Mouse (Mus musculus): Measurements from ENCODE around the gene Eif4h. TPM values are rescaled to one million over a fixed set of nuclear protein-coding genes. Genes with fewer than 3 reads are reported as not detected.
"Not testable (repeated sequence)": the region's sequence is repeated elsewhere in the genome, so short reads cannot be mapped to it uniquely, and the experiment has no call there.

Gene Eif4h
- total RNA-seq, 2 experiments from 2014 or later = 317 to 353 TPM

DNA sequence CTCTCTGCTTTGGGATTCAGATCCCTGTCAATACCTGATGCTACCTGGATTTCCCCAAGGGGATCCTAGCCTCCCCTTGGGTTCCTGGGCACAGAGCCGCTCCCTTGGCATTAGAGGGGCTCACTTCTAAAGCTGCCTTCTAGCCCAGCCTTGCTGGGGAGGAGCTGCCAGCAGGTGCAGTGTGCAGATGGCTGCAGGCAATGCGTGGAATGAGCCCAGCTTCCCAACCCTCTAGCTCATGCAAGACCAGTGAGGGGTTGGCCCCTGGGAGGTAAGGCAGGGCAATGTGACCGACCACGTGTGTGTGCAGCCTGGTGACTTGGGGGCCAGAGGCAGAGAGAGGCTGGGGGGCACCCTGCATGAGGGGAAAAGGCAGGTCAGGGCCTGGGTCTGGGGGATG lies 17.4 kb upstream of the Eif4h start:
- DNase-seq (ENCODE audit: low spot score in 2 of 2) = no peak
- intact Hi-C loops (cut with DNase I) = no loop called here

GRCm38 (mm10) chr5:134652015-134652414 lies 12.7 kb upstream of the Eif4h start:
- no peak for DNase-seq (ENCODE audit: low spot score in 2 of 2)
- intact Hi-C loops (cut with DNase I) = no loop called here

DNA sequence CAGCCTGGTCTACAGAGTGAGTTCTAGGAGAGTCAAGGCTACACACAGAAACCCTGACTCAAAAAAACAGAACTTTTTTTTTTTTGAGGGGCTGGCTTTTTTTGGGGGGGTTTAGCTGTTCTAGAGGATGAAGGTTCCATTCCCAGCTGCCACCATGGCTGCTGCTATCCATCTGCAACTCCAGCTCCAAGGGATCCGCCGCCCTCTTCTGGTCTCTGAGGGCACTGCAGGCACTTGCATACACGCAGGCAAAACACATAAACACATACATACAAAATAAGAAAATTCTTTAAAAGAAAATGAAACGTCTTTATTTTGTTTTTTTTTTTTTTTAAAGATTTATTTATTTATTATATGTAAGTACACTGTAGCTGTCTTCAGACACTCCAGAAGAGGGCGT lies 11.6 kb upstream of the Eif4h start:
- intact Hi-C loops (cut with DNase I) = no loop called here
- DNase-seq (ENCODE audit: low spot score in 2 of 2) = no peak

DNA sequence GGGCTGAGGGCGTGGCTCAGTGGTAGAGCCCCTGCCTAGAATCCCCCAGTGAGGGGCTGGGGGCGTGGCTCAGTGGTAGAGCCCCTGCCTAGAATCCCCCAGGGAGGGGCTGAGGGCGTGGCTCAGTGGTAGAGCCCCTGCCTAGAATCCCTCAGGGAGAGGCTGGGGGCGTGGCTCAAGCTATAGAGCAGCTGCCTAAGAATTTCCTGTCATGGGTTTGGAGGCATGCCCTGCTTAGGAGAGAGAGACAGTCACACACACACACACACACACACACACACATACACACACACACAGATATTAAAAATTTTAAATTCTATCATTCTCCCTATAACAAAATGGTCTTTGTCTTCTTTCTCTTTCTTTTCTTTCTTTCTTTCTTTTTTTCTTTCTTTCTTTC lies 9.7 kb upstream of the Eif4h start:
- intact Hi-C loops (cut with DNase I); DNase-seq (ENCODE audit: low spot score in 2 of 2): not testable (repeated sequence)

- DNase-seq (ENCODE audit: low spot score in 2 of 2) = no peak
- intact Hi-C loops (cut with DNase I) = no loop called here
These were observed 8.1 kb upstream of the Eif4h start for GRCm38 (mm10) chr5:134647394-134647793.

DNA sequence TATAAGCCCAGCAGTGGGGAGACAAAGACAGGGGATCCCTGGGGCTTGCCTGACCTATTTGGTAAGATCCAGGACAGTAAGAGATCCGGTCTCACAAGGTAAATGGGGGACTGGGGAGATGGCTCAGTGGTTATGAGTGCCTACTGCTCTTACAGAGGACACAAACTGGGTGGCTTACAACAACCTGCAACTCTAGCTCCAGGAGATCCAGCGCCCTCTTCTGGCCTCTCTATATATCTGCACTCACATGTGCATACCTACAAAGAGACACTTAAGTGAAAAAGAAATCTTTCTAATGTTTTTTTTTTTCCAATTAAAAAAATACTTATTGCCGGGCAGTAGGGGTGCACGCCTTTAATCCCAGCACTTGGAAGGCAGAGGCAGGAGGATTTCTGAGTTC lies 7.2 kb upstream of the Eif4h start:
- intact Hi-C loops (cut with DNase I) = no loop called here
- no peak for DNase-seq (ENCODE audit: low spot score in 2 of 2)

- no peak for DNase-seq (ENCODE audit: low spot score in 2 of 2)
- intact Hi-C loops (cut with DNase I) = no loop called here
These were observed 5.4 kb upstream of the Eif4h start for GRCm38 (mm10) chr5:134644643-134645118.

DNA sequence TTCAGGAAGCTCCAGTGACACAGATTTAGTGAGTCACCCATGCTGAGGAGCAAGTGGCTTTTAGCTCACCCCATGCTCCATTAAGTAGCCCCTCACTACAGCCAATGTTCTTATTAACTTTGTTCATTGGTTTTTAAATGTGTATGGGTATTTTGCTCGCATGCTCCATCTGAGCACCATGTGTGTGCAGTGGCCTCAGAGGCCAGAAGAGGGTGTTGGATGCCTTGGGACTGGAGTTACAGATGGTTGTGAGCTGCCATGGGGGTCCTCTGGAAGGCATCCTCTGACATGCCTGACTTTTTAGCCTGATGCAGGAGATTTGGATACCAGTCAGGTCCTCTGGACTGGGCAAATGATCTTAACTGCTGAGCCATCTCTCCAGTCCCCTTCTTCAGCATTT lies 4.8 kb upstream of the Eif4h start:
- no peak for DNase-seq (ENCODE audit: low spot score in 2 of 2)
- intact Hi-C loops (cut with DNase I) = no loop called here

DNA sequence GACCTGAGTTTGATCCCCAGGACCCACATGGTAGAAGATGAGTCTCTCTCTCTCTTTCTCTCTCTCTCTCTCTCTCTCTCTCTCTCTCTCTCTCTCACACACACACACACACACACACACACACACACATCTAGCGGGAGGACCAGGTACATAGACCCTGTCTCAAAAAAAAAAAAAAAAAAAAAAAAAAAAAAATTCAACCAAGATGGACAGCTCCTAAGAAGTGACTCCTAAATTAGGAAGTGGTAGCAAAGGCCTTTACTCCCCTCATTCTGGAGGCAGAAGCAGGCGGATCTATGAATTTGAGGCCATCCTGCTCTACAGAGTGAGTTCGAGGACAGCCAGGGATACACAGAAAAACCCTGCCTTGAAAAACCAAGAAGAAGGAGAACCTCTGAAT lies 1.1 kb upstream of the Eif4h start:
- intact Hi-C loops (cut with DNase I) = no loop called here
- DNase-seq (ENCODE audit: low spot score in 2 of 2) = no peak

DNA sequence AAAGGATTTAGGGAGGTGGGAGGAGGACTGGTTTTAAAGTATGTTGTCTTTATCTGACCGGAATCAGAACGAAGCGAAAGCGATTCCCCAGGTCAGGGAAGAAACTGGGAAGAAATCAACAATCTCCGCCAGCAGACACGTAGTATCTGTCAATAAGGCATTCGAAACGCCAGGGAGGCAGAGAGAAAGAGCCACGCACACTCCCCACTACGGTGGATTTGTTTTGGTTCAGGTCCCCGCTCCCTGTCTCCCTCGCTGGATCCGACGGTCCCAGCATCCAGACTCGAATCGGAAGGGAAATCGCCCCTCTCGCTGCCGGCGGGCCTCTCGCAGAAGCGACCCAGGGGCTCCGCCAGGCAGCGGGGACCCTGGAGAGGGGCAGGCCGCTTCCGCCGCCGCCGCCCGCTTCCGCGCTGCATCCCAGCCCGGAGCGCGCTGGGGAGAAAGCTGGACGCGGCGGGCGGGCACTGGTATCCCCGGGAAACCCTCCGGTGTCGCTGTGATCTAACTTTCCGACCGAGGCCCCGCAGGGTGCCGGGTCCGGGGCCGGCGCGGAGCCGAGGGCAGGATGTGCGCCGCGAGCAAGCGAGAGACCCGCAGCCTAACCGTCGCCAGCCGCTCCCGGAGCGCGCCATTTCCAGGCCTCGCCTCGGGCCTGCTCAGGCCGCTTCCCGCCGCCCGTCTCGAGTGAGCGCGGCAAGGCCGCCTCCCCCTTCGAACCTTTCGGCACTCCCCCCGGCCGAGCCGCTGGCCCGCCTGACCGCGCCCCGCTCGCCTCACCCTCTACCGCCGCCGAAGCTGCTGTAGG lies 625 bp downstream of the Eif4h start:
- DNase-seq (ENCODE audit: low spot score in 2 of 2) = no peak
- intact Hi-C loops (cut with DNase I) = loop anchor here (2.0 kb wide), 1 partner anchor 50 kb away; the partner anchor contains the start of gene Limk1

DNA sequence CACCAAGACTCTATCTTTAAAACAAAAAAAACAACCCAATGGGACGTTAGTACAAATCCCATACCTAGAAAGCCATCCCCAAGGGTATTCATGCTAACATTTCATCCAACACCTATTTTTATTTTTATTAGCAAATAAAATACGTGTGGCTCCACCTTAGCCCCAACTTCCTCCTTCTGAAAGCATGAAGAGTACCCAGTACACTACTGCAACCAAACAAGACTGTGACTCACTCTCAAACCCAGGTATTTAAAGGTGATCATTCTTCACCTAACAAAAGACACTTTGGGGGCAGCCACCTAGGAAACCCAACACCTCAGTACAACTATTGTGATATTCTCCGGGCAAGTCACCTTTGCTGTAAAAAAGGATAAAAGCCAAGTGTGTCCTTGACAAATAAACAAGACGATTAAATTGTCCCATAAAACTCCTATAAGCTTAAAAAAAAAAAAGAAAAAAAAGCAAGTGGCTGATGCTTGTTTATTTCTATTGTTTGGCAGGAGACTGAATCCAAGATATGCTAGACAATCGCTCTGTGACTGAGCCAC lies 1.4 kb downstream of the Eif4h start:
- intact Hi-C loops (cut with DNase I) = loop anchor here (2.0 kb wide), 1 partner anchor 51 kb away; the partner anchor contains the start of gene Limk1
- no peak for DNase-seq (ENCODE audit: low spot score in 2 of 2)

GRCm38 (mm10) chr5:134632841-134633240 lies 6.4 kb downstream of the Eif4h start:
- intact Hi-C loops (cut with DNase I) = no loop called here
- DNase-seq (ENCODE audit: low spot score in 2 of 2) = no peak

- DNase-seq (ENCODE audit: low spot score in 2 of 2) = no peak
- intact Hi-C loops (cut with DNase I) = no loop called here
These were observed 8.5 kb downstream of the Eif4h start for GRCm38 (mm10) chr5:134630835-134631234.

- intact Hi-C loops (cut with DNase I) = no loop called here
- DNase-seq (ENCODE audit: low spot score in 2 of 2) = no peak
These were observed 9.8 kb downstream of the Eif4h start for GRCm38 (mm10) chr5:134629508-134629907.

DNA sequence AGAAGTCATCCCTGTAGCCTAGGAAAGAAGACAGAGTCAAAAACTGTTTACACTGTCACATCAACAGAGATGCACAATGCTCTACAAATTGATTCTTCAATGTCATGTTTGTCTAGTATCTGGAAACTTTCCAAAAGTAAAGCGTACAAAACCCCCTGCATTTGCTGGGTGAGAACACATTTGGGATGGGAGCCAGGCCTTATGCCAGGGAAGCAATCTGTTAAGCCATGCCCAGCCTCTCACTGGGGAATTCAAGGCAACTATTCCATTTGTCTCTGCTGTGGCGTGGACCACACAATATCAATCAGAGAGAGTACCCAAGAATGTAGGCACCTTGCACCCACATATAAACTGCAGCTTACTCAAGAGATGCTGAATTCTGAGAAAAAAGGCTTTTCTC lies 17.2 kb downstream of the Eif4h start:
- DNase-seq (ENCODE audit: low spot score in 2 of 2) = no peak
- intact Hi-C loops (cut with DNase I) = no loop called here

DNA sequence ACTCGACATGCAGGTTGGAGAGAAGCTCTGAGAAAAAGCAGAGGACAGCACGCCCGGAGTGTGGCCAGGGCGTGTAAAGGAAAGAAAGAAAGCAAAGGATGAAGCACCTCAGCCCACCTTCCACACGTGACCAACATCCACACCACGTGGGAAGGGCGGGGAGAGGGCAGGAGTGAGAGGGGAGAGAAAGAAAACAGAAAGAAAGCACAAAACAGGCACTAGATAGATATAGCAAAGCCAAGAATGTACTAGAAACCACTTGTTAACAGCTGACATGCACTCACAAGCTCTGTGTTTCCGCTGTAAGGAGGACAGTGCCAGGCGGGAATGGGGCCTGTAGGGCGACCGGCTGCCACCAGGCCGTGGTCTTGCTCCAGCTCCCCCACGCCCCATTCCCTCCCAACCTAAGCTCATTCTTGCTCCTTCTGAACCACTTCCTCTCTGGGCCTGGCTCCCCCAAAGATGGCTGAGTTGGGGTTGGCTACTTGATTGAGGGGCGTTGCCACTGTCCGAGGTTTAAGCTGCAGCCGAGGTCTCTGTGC lies 18.1 kb downstream of the Eif4h start:
- no peak for DNase-seq (ENCODE audit: low spot score in 2 of 2)
- intact Hi-C loops (cut with DNase I) = no loop called here

GRCm38 (mm10) chr5:134620457-134620856 lies 18.8 kb downstream of the Eif4h start:
- intact Hi-C loops (cut with DNase I) = no loop called here
- DNase-seq (ENCODE audit: low spot score in 2 of 2) = no peak

GRCm38 (mm10) chr5:134617071-134617470 lies 22.2 kb downstream of the Eif4h start:
- intact Hi-C loops (cut with DNase I) = no loop called here
- peak; percentile 49 to 67 for DNase-seq (ENCODE audit: low spot score in 2 of 2)

DNA sequence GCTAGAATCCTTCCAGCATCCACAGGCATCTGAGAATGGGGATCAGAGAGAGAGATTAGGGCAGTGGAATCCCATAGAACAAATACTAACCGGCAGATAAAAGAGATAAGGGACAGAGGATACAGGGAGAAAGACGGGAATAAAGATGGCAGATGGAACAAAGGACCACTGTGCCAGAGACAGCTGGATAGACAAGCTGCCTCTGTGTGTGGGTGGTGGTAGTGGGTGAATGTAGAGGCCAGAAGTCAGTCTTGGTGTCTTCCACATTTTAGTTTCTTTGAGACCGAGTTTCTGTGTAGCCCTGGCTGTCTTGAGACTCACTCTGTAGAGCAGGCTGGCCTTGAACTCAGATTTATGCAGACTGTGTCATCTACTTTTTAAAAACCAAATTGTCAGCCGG lies 23.5 kb downstream of the Eif4h start:
- no peak for DNase-seq (ENCODE audit: low spot score in 2 of 2)

DNA sequence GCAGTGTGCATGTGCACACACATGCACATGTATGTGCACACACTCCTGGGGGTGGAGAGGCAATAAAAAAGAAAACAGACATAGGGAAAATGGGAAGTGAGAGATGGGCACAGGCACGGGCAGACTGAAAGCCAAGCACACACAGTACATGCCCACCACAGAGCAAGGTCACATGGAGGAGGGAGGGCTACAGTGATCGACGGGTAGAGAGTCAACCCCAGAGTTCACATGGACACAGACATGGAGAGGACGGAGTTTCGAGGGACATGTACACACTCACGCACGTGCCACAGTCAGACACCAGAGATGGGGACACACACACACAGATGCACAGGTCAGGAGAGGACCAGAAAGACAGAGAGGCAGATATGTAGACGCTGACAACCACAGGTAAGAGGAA lies 23.9 kb downstream of the Eif4h start:
- no peak for DNase-seq (ENCODE audit: low spot score in 2 of 2)
- intact Hi-C loops (cut with DNase I) = no loop called here

More for the DNA sequence above, 23.5 kb downstream of the Eif4h start:
- intact Hi-C loops (cut with DNase I) = no loop called here

DNA sequence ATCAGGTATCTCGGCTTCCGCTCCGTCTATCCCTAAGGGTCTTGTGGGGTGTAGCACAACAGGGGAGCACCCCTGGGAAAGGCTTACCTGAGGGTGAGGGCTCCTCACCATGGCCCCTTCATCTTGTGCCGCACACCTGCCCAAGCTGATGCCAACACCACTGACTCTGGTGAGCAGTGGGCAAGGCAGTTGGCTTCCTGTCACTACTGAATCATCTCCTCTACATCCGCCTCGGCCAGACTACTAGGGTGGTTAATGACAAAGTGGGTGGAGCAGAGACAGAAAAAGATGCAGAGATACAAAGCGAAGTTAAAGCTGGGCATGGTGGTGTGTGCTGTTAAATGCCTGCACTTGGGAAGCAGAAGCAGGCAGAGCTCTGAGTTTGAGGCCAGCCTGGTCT lies 24.5 kb downstream of the Eif4h start, which contains the start of gene Lat2:
Gene Lat2 (minus strand): TSS at position 224 of the 400 bp plus-strand sequence.
- DNase-seq (ENCODE audit: low spot score in 2 of 2) = peak in 1 of 2 experiments; percentile 36

More for the DNA sequence above, 24.5 kb downstream of the Eif4h start, which contains the start of gene Lat2:
- intact Hi-C loops (cut with DNase I) = no loop called here
